Mouse (Mus musculus) central nervous system, embryonic 18 days (tissue): ENCODE results near the gene Drd1. TPM values are rescaled to one million over a fixed set of nuclear protein-coding genes. Genes with fewer than 3 reads are reported as not detected.

ENCODE experiments used
- polyA plus RNA-seq: library from polyadenylated mRNA; depleted of rRNA; stranded (reverse); fragments of >200 nt; gene quantifications from 2 replicates; pipeline ENCODE4 v1.2.3, GENCODE M21; 2012; rRNA removed

Drd1 gene
- 5.1 and 7.2 TPM in 2 replicates for polyA plus RNA-seq

DNA sequence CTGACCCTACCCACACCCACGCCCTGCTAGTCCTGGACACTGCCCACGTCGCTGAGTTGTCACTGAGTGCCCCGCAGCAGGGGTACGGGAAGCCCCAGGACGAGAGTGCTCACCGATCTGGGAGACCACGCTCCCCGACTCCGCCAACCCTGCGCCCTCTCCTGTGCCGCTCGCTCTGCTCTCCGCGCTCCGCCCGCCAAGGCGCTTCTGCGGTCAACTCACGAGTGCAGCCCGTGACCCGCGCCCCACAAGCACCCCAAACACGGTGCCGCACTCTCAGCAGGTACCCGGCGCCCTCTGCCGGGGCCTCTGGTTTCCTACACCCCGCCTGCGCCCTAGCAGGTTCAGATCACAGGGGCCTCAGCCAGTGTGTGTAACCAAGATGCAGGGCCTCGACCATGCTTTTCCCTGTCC lies at the start of gene Drd1:
Gene Drd1, minus strand, starts transcription at position 258 of the 414 bp plus-strand sequence.

DNA sequence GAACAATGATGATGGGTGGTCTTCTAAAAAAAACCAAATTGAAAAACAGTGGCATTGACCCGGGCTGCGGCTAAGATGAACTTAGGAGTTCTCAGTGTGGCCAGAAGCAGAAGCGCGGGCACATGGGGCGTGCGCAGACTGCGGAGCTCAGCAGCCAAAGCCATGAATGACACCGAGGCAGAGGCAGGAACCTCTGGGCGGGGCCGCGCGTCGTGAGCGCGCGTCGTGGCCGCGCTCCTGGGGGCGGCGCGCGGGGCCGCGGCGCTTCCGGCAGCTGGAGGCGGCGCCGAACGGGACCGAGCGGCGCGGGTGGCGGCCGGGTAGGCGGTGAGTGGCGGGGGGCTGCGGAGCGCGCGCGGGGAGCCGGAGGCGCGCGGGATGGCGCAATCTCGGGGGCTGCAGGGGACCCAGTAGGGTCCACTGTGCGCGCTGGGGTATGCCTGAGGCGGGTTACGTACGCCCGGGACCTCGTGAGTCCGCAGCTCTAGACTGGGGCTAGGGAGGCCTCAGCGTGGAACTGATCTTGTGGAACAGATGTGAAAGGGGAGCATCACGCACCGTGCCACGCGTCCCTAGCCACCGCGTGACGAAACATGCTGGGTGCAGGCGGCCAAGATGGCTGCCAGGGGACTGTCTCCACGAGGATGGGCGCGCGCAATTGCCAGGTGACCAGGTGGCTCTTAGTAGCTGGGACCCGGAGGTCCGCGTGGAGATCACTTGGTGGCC lies 16.3 kb upstream of the Drd1 start, which contains the start of gene Sfxn1:
Gene Sfxn1, plus strand, starts transcription at position 264 of the 726 bp plus-strand sequence.

Other genes starting within 250 kb of the Drd1 start
- 61.6 and 62.6 TPM in 2 replicates for gene Sfxn1, start 16.2 kb upstream of the Drd1 start, polyA plus RNA-seq
- 2.2 and 2.5 TPM in 2 replicates for gene Hrh2, start 136.4 kb upstream of the Drd1 start, polyA plus RNA-seq